Mouse (Mus musculus) MEL (cell line): ENCODE measurements around the gene Gm42791. TPM values are rescaled to one million over a fixed set of nuclear protein-coding genes. Genes with fewer than 3 reads are reported as not detected.

ENCODE experiments used
- DNase-seq: peaks from one replicate; pipeline ENCODE4 v3.0.0; 2011; ENCODE audit warnings: low read depth, low spot score
- H3K27ac ChIP-seq: 2 replicates; pipeline ENCODE4 v1.5.1; 2012; ENCODE audit warnings: low read depth, mild to moderate bottlenecking, control low read depth, low read length, moderate library complexity; ENCODE audit not compliant: control insufficient read depth
- H3K27me3 ChIP-seq, 2 experiments: fragments of 150-350 bp in 1 of 2; sonication (generic) in 1 of 2; 2 replicates each; pipeline ENCODE4 v1.6.1; 2012; ENCODE audit warnings: low read length in 2 of 2, mild to moderate bottlenecking in 2 of 2, improper control_type of control experiment in 1 of 2, moderate library complexity in 1 of 2; ENCODE audit not compliant: insufficient read depth in 2 of 2, control insufficient read depth in 1 of 2
- H3K36me3 ChIP-seq, 2 experiments: 2 replicates each; pipeline ENCODE4 v1.6.1; 2012 to 2014; ENCODE audit warnings: low read length in 2 of 2, improper control_type of control experiment in 1 of 2, inconsistent platforms in 1 of 2, mild to moderate bottlenecking in 1 of 2; ENCODE audit not compliant: insufficient read depth in 2 of 2, control insufficient read depth in 1 of 2
- H3K4me1 ChIP-seq, 2 experiments: fragments of 150-350 bp in 1 of 2; sonication (generic) in 1 of 2; 2 replicates each; pipeline ENCODE4 v1.6.1; 2012; ENCODE audit warnings: low read length in 2 of 2, improper control_type of control experiment in 1 of 2, mild to moderate bottlenecking in 1 of 2; ENCODE audit not compliant: insufficient read depth in 2 of 2, control insufficient read depth in 1 of 2
- H3K4me3 ChIP-seq, 2 experiments: fragments of 150-350 bp in 1 of 2; sonication (generic) in 1 of 2; 2 replicates each; pipeline ENCODE4 v1.5.1; 2012; ENCODE audit warnings: low read depth in 2 of 2, low read length in 2 of 2, mild to moderate bottlenecking in 2 of 2, moderate library complexity in 2 of 2, control low read depth in 1 of 2, improper control_type of control experiment in 1 of 2; ENCODE audit not compliant: control insufficient read depth in 1 of 2, insufficient read depth in 1 of 2
- H3K79me2 ChIP-seq: 2 replicates; pipeline ENCODE4 v1.6.1; 2012; ENCODE audit warnings: mild to moderate bottlenecking, low read length, moderate library complexity; ENCODE audit not compliant: control insufficient read depth, poor library complexity, insufficient read depth
- H3K9ac ChIP-seq: 2 replicates; pipeline ENCODE4 v1.6.1; 2012; ENCODE audit warnings: low read depth, mild to moderate bottlenecking, control low read depth, low read length, moderate library complexity; ENCODE audit not compliant: control insufficient read depth, poor library complexity, severe bottlenecking
- H3K9me3 ChIP-seq: fragments of 150-350 bp; sonication (generic); replicated peaks from 2 replicates; pipeline ENCODE4 v1.6.1; 2012; ENCODE audit warnings: mild to moderate bottlenecking, low read length, improper control_type of control experiment, moderate library complexity; ENCODE audit not compliant: insufficient read depth
- CHD1 ChIP-seq: IDR thresholded peaks from 2 replicates; pipeline ENCODE4 v1.6.1; 2012; ENCODE audit warnings: low read depth, mild to moderate bottlenecking, inconsistent platforms, low read length, improper control_type of control experiment
- E2F4 ChIP-seq: IDR thresholded peaks from 2 replicates; pipeline ENCODE4 v1.6.1; 2011; ENCODE audit warnings: low read depth, low read length, improper control_type of control experiment, borderline replicate concordance
- EP300 ChIP-seq, 2 experiments: IDR thresholded peaks; 2 replicates each; pipeline ENCODE4 v1.6.1; 2011; ENCODE audit warnings: improper control_type of control experiment in 2 of 2, low read length in 2 of 2, low read depth in 1 of 2, mild to moderate bottlenecking in 1 of 2
- GABPA ChIP-seq: IDR thresholded peaks from 2 replicates; pipeline ENCODE4 v1.6.1; 2012; ENCODE audit warnings: low read depth, mild to moderate bottlenecking, inconsistent platforms, low read length, improper control_type of control experiment, moderate library complexity
- MAFK ChIP-seq: IDR thresholded peaks from 2 replicates; pipeline ENCODE4 v1.6.1; 2011; ENCODE audit warnings: low read depth, mild to moderate bottlenecking, low read length, improper control_type of control experiment, borderline replicate concordance
- MAX ChIP-seq: IDR thresholded peaks from 2 replicates; pipeline ENCODE4 v1.6.1; 2011; ENCODE audit warnings: low read length, improper control_type of control experiment
- MAZ ChIP-seq: IDR thresholded peaks from 2 replicates; pipeline ENCODE4 v1.6.1; 2012; ENCODE audit warnings: low read depth, mild to moderate bottlenecking, inconsistent platforms, low read length, improper control_type of control experiment
- MEF2A ChIP-seq: IDR thresholded peaks from 2 replicates; pipeline ENCODE4 v1.6.1; 2014; ENCODE audit warnings: low read depth, mild to moderate bottlenecking, inconsistent platforms, low read length, improper control_type of control experiment; ENCODE audit not compliant: poor library complexity, insufficient replicate concordance, severe bottlenecking; ENCODE audit errors: extremely low read depth
- MYB ChIP-seq: IDR thresholded peaks from 2 replicates; pipeline ENCODE4 v1.6.1; 2011; ENCODE audit warnings: mild to moderate bottlenecking, low read depth, low read length, improper control_type of control experiment
- MYC ChIP-seq: IDR thresholded peaks from 2 replicates; pipeline ENCODE4 v1.6.1; 2011; ENCODE audit warnings: low read depth, mild to moderate bottlenecking, low read length, improper control_type of control experiment, moderate library complexity
- NELFE ChIP-seq: IDR thresholded peaks from 2 replicates; pipeline ENCODE4 v1.6.1; 2011; ENCODE audit warnings: low read depth, low read length, improper control_type of control experiment
- POLR2A ChIP-seq, 2 experiments: IDR thresholded peaks; 2 replicates each; pipeline ENCODE4 v1.6.1; 2011 to 2012; ENCODE audit warnings: low read length in 2 of 2, mild to moderate bottlenecking in 2 of 2, control low read depth in 1 of 2, improper control_type of control experiment in 1 of 2, low read depth in 1 of 2, moderate library complexity in 1 of 2; ENCODE audit not compliant: control insufficient read depth in 1 of 2, insufficient read depth in 1 of 2, poor library complexity in 1 of 2
- POLR2AphosphoS5 ChIP-seq: IDR thresholded peaks from 2 replicates; pipeline ENCODE4 v1.6.1; 2012; ENCODE audit warnings: low read depth, borderline replicate concordance, mild to moderate bottlenecking, inconsistent platforms, low read length, moderate library complexity, mixed read lengths
- SIN3A ChIP-seq: IDR thresholded peaks from 2 replicates; pipeline ENCODE4 v1.6.1; 2012; ENCODE audit warnings: low read length, improper control_type of control experiment, inconsistent platforms
- TAL1 ChIP-seq: IDR thresholded peaks from 2 replicates; pipeline ENCODE4 v1.6.1; 2012; ENCODE audit warnings: mild to moderate bottlenecking, inconsistent platforms, low read length, moderate library complexity, mixed read lengths
- UBTF ChIP-seq: IDR thresholded peaks from 2 replicates; pipeline ENCODE4 v1.6.1; 2012; ENCODE audit warnings: low read depth, mild to moderate bottlenecking, inconsistent platforms, low read length, improper control_type of control experiment, moderate library complexity, borderline replicate concordance; ENCODE audit not compliant: insufficient read depth
- USF1 ChIP-seq: IDR thresholded peaks from 2 replicates; pipeline ENCODE4 v1.6.1; 2014; ENCODE audit warnings: low read depth, mild to moderate bottlenecking, inconsistent platforms, low read length, improper control_type of control experiment, moderate library complexity
- ZKSCAN1 ChIP-seq: IDR thresholded peaks from 2 replicates; pipeline ENCODE4 v1.6.1; 2012; ENCODE audit warnings: low read depth, mild to moderate bottlenecking, inconsistent platforms, low read length, improper control_type of control experiment, moderate library complexity
- ZMIZ1 ChIP-seq: IDR thresholded peaks from 2 replicates; pipeline ENCODE4 v1.6.1; 2012; ENCODE audit warnings: low read depth, mild to moderate bottlenecking, inconsistent platforms, low read length, improper control_type of control experiment, moderate library complexity
- ZNF384 ChIP-seq: IDR thresholded peaks from 2 replicates; pipeline ENCODE4 v1.6.1; 2012; ENCODE audit warnings: low read depth, mild to moderate bottlenecking, inconsistent platforms, low read length, improper control_type of control experiment
- polyA plus RNA-seq, 2 experiments: library from polyadenylated mRNA; stranded (reverse) in 1 of 2; unstranded in 1 of 2; fragments of >175 nt in 1 of 2; fragments of >200 nt in 1 of 2; gene quantifications; 2 replicates each; pipeline versions ENCODE4 v1.2.1 to v1.2.4; 2012; ENCODE audit warnings: low replicate concordance in 2 of 2, low read depth in 1 of 2; ENCODE audit not compliant: insufficient read length in 2 of 2, insufficient read depth in 1 of 2, missing spikeins in 1 of 2
- total RNA-seq: library from RNA; depleted of rRNA; stranded (reverse); fragments of 300-350 nt; gene quantifications from 2 replicates; pipeline ENCODE4 v1.2.3, GENCODE M21; 2012

Gene Gm42791
- total and polyA plus RNA-seq, 3 experiments = 1.2 to 2.1 TPM; not detected in 1

- H3K79me2 ChIP-seq = no peaks in the 10 kb centered on the region
- no peak for DNase-seq
- no peak overlapping the region for H3K27ac ChIP-seq
- H3K4me3 ChIP-seq = no peak overlapping the region
- peaks cover 0 to 10% of the 10 kb centered on the region in 2 experiments; a peak in 2 of 4 replicates for H3K36me3 ChIP-seq
- no peaks in the 10 kb centered on the region for H3K9me3 ChIP-seq
- no peaks in the 10 kb centered on the region for H3K4me1 ChIP-seq
- H3K27me3 ChIP-seq = no peaks in the 10 kb centered on the region
- no peak overlapping the region for H3K9ac ChIP-seq
- TF ChIP-seq MAX (no peak), POLR2AphosphoS5 (no peak), ZNF384 (no peak)
Observed at GRCm38 (mm10) chr5:148918049-148918448, 76.9 kb downstream of the Gm42791 start.

DNA sequence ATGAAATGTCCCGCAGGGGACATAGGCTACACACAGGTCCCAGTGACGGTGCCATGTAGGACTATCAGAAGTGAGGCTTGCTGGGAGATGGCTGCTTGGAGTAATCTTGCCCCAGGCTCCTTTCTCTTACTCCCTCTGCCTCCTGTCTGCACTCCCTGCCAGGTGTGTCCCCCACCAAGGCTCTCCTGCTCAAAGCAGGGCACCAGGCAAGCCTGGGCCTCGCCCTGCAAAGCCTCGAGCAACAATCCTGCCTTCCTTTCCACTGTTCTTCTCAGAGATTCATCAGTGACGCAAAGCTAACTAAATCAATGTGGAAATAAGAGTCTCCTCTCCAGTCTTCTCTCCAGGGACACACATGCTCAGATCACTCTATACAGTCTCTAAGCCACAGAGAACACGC is 78.2 kb downstream of the Gm42791 start:
- Histone ChIP-seq H3K36me3 (peaks cover 7 to 10% of the 10 kb centered on the region in 2 experiments), H3K27ac (no peak overlapping the region), H3K9me3 (no peaks in the 10 kb centered on the region), H3K4me3 (no peak overlapping the region), H3K9ac (no peak overlapping the region), H3K4me1 (peaks cover 3 to 9% of the 10 kb centered on the region in 2 experiments; a peak in 3 of 4 replicates), H3K79me2 (no peaks in the 10 kb centered on the region), H3K27me3 (no peaks in the 10 kb centered on the region)
- TF ChIP-seq MAX (no peak), TAL1 (no peak), MAFK (no peak), NELFE (no peak), POLR2A (IDR thresholded peaks at IDR 0.05; ENCODE audit: control insufficient read depth in 1 of 2, insufficient read depth in 1 of 2, low read depth in 1 of 2, low read length in 2 of 2, poor library complexity in 1 of 2) (no peak), EP300 (IDR thresholded peaks at IDR 0.05; ENCODE audit: low read depth in 1 of 2, low read length in 2 of 2) (no peak), E2F4 (no peak), MAZ (no peak), UBTF (no peak), POLR2AphosphoS5 (no peak), USF1 (no peak)
- DNase-seq = no peak

DNA sequence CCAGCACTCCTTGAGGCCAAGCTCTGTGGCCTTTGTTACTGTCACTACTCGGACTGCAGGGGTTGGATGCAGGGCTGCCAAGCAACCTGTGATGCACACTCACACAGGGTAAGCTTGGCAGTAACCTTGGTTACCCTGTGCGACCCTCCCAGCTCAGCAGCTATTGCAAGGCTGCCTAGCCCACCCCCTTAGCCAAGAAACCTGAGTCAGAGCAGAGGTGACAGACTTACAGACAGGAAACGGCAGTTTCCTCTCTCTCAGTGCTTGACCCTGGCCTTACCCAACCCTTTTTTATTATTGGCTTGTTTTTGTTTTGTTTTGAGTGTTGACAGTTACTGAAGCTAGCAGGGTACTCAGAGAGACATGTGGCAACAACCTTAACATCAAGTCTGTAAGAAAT is 82.7 kb downstream of the Gm42791 start:
- Histone ChIP-seq H3K27ac (no peak overlapping the region), H3K27me3 (no peaks in the 10 kb centered on the region), H3K79me2 (no peaks in the 10 kb centered on the region), H3K4me1 (peaks cover 13 to 28% of the 10 kb centered on the region in 2 experiments), H3K9me3 (no peaks in the 10 kb centered on the region), H3K9ac (no peak overlapping the region), H3K4me3 (no peak overlapping the region), H3K36me3 (peaks cover 1 to 22% of the 10 kb centered on the region in 2 experiments)
- no peak for DNase-seq
- no peak for TF ChIP-seq SIN3A
- TF ChIP-seq ZKSCAN1 = no peak
- no peak for TF ChIP-seq GABPA
- no peak for TF ChIP-seq UBTF
- no peak for TF ChIP-seq CHD1
- no peak for TF ChIP-seq MEF2A
- TF ChIP-seq ZMIZ1 = no peak
- TF ChIP-seq MAZ = no peak
- TF ChIP-seq MYB = no peak
- no peak for TF ChIP-seq MYC
